Mouse (Mus musculus) midbrain, embryonic 14.5 days (tissue): ENCODE data around the gene Rergl. TPM values are rescaled to one million over a fixed set of nuclear protein-coding genes. Genes with fewer than 3 reads are reported as not detected.
A peak's percentile ranks its signal among the peaks of the same experiment; 100 is the strongest.

Experiments used
- ATAC-seq: fragments of 200-750 bp; cut with Nextera tagmentation; 2 replicates; pipeline ENCODE4 v1.8.0; 2017; ENCODE audit warnings: moderate number of reproducible peaks, moderate library complexity; ENCODE audit not compliant: low FRiP score, low TSS enrichment
- DNase-seq: peaks from one replicate; pipeline ENCODE4 v3.0.0-alpha.2; 2015
- H3K27ac ChIP-seq: fragments of 300-500 bp; sonication (generic); replicated peaks from 2 replicates; pipeline ENCODE4 v1.5.1; 2014; ENCODE audit warnings: mild to moderate bottlenecking, low read depth, low read length, moderate library complexity
- H3K27me3 ChIP-seq: fragments of 300-500 bp; sonication (generic); 2 replicates; pipeline ENCODE4 v1.6.1; 2014; ENCODE audit warnings: low read length, control low read depth, mixed read lengths; ENCODE audit not compliant: control insufficient read depth, insufficient read depth
- H3K36me3 ChIP-seq: fragments of 300-500 bp; sonication (generic); 2 replicates; pipeline ENCODE4 v1.6.1; 2014; ENCODE audit warnings: low read length, control low read depth; ENCODE audit not compliant: control insufficient read depth, insufficient read depth
- H3K4me1 ChIP-seq: fragments of 300-500 bp; sonication (generic); 2 replicates; pipeline ENCODE4 v1.6.1; 2014; ENCODE audit warnings: mild to moderate bottlenecking, antibody characterized with exemption, low read length, control low read depth; ENCODE audit not compliant: control insufficient read depth, insufficient read depth
- H3K4me2 ChIP-seq: fragments of 300-500 bp; sonication (generic); 2 replicates; pipeline ENCODE4 v1.6.1; 2014; ENCODE audit warnings: mild to moderate bottlenecking, low read length, moderate library complexity
- H3K4me3 ChIP-seq: fragments of 300-500 bp; sonication (generic); replicated peaks from 2 replicates; pipeline ENCODE4 v1.5.1; 2014; ENCODE audit warnings: low read depth, low read length
- H3K9ac ChIP-seq: fragments of 300-500 bp; sonication (generic); replicated peaks from 2 replicates; pipeline ENCODE4 v1.6.1; 2014; ENCODE audit warnings: mild to moderate bottlenecking, low read length, moderate library complexity
- H3K9me3 ChIP-seq: fragments of 300-500 bp; sonication (generic); 2 replicates; pipeline ENCODE4 v1.6.1; 2016; ENCODE audit warnings: low read length, control low read depth, mixed read lengths; ENCODE audit not compliant: control insufficient read depth
- WGBS: fragments of 180-500 bp; shearing (Covaris S2); extraction: QIAGEN DNeasy Blood & Tissue Kit; methylation state at CpG from one replicate; pipeline ENCODE4 v1.1.7; 2014; 5-methylcytosine and 5-hydroxymethylcytosine counted together
- polyA plus RNA-seq: library from polyadenylated mRNA; unstranded; fragments of >200 nt; fragmentation: Nextera tagmentation; extraction: Ambion mirVana; gene quantifications from 2 replicates; pipeline ENCODE4 v1.2.1, GENCODE M21; 2014

Rergl gene
- polyA plus RNA-seq, 1 experiment from 2014 or later: not detected

- WGBS: 85% methylated on average over 10 of the region's 10 CpGs
- DNase-seq: peak; percentile 5
- no peak overlapping the region for H3K9ac ChIP-seq
These were observed 41.3 kb downstream of the Rergl start for GRCm38 (mm10) chr6:139460470-139460869.

GRCm38 (mm10) chr6:139443999-139444398 lies 57.8 kb downstream of the Rergl start:
- Histone ChIP-seq H3K9ac (no peak overlapping the region), H3K9me3 (no peaks in the 10 kb centered on the region), H3K4me2 (no peak overlapping the region), H3K4me1 (no peaks in the 10 kb centered on the region), H3K27ac (no peak overlapping the region), H3K27me3 (no peaks in the 10 kb centered on the region), H3K4me3 (no peak overlapping the region), H3K36me3 (no peaks in the 10 kb centered on the region)
- WGBS: 87% methylated on average over 2 of the region's 2 CpGs
- ATAC-seq (no peak), DNase-seq (no peak)

More at GRCm38 (mm10) chr6:139460470-139460869, 41.3 kb downstream of the Rergl start:
- H3K27ac ChIP-seq: no peak overlapping the region
- no peak overlapping the region for H3K4me2 ChIP-seq
- H3K27me3 ChIP-seq: no peaks in the 10 kb centered on the region
- H3K4me1 ChIP-seq: no peaks in the 10 kb centered on the region
- no peaks in the 10 kb centered on the region for H3K36me3 ChIP-seq
- no peaks in the 10 kb centered on the region for H3K9me3 ChIP-seq
- no peak for ATAC-seq
- H3K4me3 ChIP-seq: no peak overlapping the region

Other genes with a start within 250 kb of the Rergl start
- gene Pik3c2g, start 85.2 kb upstream of the Rergl start, polyA plus RNA-seq: 0.26 and 0.57 TPM in 2 replicates